Mouse (Mus musculus): ENCODE measurements around the gene Ano3. TPM values are rescaled to one million over a fixed set of nuclear protein-coding genes. Genes with fewer than 3 reads are reported as not detected.

Ano3 gene
- polyA plus RNA-seq (2012; rRNA removed) = 2.0 TPM in 2 replicates

DNA sequence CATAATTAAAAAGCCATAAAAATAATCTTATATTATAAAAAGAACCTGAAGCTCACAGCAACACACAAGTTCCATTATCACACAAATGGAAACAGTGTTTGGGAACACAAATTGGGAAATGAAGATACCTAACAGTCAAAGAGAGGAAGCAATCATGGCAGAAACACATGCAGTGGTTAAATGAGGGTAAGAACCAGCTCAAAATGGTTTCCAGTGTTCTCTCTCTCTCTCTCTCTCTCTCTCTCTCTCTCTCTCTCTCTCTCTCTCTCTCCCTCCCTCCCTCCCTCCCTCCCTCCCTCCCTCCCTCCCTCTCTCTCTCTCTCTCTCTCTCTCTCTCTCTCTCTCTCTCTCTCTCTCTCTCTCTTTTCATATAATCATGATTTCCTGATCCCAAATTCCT, at the start of gene Ano3:
Ano3 (minus strand) TSS at position 101 of the 400 bp plus-strand sequence.

DNA sequence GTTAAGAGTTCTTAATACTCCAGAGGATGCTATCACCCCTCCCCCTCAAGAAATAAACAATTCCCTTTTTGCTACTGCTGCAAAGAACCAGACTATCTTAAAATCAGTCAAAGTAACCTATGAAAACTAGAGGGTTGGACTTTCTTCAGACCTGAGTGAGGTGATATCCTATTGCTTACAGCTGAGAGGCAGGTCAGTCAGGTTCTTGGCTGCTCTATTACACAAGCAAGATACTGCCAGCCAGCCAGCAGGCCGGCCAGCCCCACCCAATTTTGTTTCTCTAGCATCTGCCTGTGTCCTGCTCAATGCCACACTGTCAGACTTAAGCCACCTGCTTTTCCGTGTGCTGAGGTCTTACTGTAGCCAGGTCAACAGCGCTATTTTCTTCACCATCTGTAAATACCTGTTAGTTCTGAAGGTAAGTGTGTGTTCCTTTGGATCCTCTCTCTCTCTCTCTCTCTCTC, 229.4 kb downstream of the Ano3 start, which contains the start of gene Muc15:
Muc15 (plus strand) TSS at position 51 of the 464 bp plus-strand sequence.

Other genes with a start within 250 kb of the Ano3 start
- gene Muc15, start 229.6 kb downstream of the Ano3 start, polyA plus RNA-seq (2012; rRNA removed) = 0.08 and 0.16 TPM in 2 replicates
- not detected in 2 replicates for gene Gm13941, start 155.1 kb upstream of the Ano3 start, polyA plus RNA-seq (2012; rRNA removed)
- not detected in 2 replicates for gene Gm15130, start 202.0 kb upstream of the Ano3 start, polyA plus RNA-seq (2012; rRNA removed)